Mouse (Mus musculus) liver, postnatal 0 days (tissue): ENCODE results near the gene Mfsd4b1. TPM values are rescaled to one million over a fixed set of nuclear protein-coding genes. Genes with fewer than 3 reads are reported as not detected.

Source experiments
- ATAC-seq: fragments of 200-750 bp; cut with Nextera tagmentation; 2 replicates; pipeline ENCODE4 v1.8.0; 2017; ENCODE audit warnings: mild to moderate bottlenecking, moderate library complexity
- DNase-seq: peaks from one replicate; pipeline ENCODE4 v3.0.0-alpha.2; 2016
- H3K27ac ChIP-seq: fragments of 300-500 bp; sonication (generic); 2 replicates; pipeline ENCODE4 v1.5.1; 2014; ENCODE audit warnings: antibody characterized with exemption, moderate library complexity, mild to moderate bottlenecking, low read depth
- H3K27me3 ChIP-seq: fragments of 300-500 bp; sonication (generic); 2 replicates; pipeline ENCODE4 v1.6.1; 2014; ENCODE audit warnings: low read length, control low read depth, mixed read lengths; ENCODE audit not compliant: insufficient read depth
- H3K36me3 ChIP-seq: fragments of 300-500 bp; sonication (generic); replicated peaks from 2 replicates; pipeline ENCODE4 v1.6.1; 2014; ENCODE audit warnings: mild to moderate bottlenecking, control low read depth, low read length, moderate library complexity, mixed read lengths; ENCODE audit not compliant: insufficient read depth
- H3K4me1 ChIP-seq: fragments of 300-500 bp; sonication (generic); 2 replicates; pipeline ENCODE4 v1.6.1; 2014; ENCODE audit warnings: antibody characterized with exemption, mild to moderate bottlenecking, control low read depth; ENCODE audit not compliant: insufficient read depth
- H3K4me2 ChIP-seq: fragments of 300-500 bp; sonication (generic); 2 replicates; pipeline ENCODE4 v1.6.1; 2014; ENCODE audit warnings: low read depth, mild to moderate bottlenecking, low read length, moderate library complexity, mixed read lengths
- H3K4me3 ChIP-seq: fragments of 300-500 bp; sonication (generic); 2 replicates; pipeline ENCODE4 v1.5.1; 2014; ENCODE audit warnings: low read depth, low read length
- H3K9ac ChIP-seq: fragments of 300-500 bp; sonication (generic); replicated peaks from 2 replicates; pipeline ENCODE4 v1.6.1; 2014; ENCODE audit warnings: mild to moderate bottlenecking, moderate library complexity
- H3K9me3 ChIP-seq: fragments of 300-500 bp; sonication (generic); 2 replicates; pipeline ENCODE4 v1.6.1; 2016; ENCODE audit warnings: mild to moderate bottlenecking, control low read depth, low read length, mixed read lengths
- CTCF ChIP-seq: sonication (generic); IDR thresholded peaks from 2 replicates; pipeline ENCODE4 v1.5.1; 2016; ENCODE audit warnings: antibody characterized with exemption, low read depth
- EP300 ChIP-seq: IDR thresholded peaks from 2 replicates; pipeline ENCODE4 v1.6.1; 2016; ENCODE audit warnings: antibody characterized with exemption, low read depth, mild to moderate bottlenecking
- WGBS: fragments of 180-500 bp; shearing (Covaris S2); extraction: QIAGEN DNeasy Blood & Tissue Kit; methylation state at CpG from one replicate; pipeline ENCODE4 v1.1.7; 2014; ENCODE audit not compliant: insufficient replicate concordance; 5-methylcytosine and 5-hydroxymethylcytosine counted together
- polyA plus RNA-seq: library from polyadenylated mRNA; unstranded; fragments of >200 nt; fragmentation: Nextera tagmentation; extraction: Ambion mirVana; gene quantifications from 2 replicates; pipeline ENCODE4 v1.2.1, GENCODE M21; 2015

The Mfsd4b1 gene
- polyA plus RNA-seq, 1 experiment from 2014 or later: 6.1 TPM

DNA sequence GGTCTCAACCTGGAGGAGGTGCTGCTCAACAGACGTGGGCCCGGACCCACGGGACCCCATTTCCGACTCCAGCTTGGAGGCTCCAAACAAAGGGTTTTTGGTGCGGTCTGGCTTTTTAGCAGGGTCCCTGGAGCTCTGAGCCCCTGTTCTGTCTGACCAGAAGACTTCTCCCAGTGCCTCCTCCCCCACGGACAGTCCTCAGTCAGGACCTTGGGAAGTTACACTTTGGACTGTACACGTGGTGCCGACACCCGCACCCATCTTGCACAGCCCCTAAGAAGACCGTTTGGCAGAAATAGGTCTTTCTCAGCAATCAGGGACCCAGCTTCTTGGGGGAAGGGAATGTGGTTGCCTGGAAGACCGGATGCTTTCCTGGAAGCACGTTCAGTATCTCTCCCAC lies 38.6 kb downstream of the Mfsd4b1 start, which contains the start of gene Mfsd4b5:
Gene Mfsd4b5 (minus strand): TSS at position 181 of the 400 bp plus-strand sequence.
- no peaks in the 10 kb centered on the region for H3K4me1 ChIP-seq
- no peak within 1 kb of the TSS for H3K4me2 ChIP-seq
- TF ChIP-seq EP300: no peak
- TF ChIP-seq CTCF: no peak
- H3K36me3 ChIP-seq: no peaks in the 10 kb centered on the region
- 83% methylated on average over 12 of the region's 12 CpGs for WGBS
- DNase-seq (no peak), ATAC-seq (no peak)
- H3K27ac ChIP-seq: no peak within 1 kb of the TSS
- H3K27me3 ChIP-seq: no peaks in the 10 kb centered on the region
- H3K4me3 ChIP-seq: no peak within 1 kb of the TSS
- no peaks in the 10 kb centered on the region for H3K9me3 ChIP-seq
- H3K9ac ChIP-seq: no peak within 1 kb of the TSS

DNA sequence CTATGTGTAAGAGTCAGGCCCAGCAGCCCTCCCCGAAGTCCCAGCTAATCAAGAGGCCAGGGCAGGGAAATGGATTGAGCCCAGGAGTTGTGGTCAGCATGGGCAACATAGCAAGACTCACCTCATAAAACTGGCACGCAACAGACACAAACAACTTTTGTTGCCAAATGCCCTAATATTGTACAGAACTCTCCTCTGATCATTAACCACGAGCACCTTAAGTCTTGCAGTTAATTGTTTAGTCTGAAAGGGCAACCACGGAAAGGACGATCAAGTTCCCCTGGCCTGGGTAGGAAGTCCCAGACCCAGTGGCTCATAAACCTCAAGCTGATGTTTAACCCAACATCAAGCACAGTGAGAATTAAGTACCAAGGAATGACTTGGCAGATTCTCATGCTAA lies 42.5 kb downstream of the Mfsd4b1 start:
- no peak overlapping the region for H3K4me3 ChIP-seq
- H3K27me3 ChIP-seq: no peaks in the 10 kb centered on the region
- H3K9me3 ChIP-seq: peaks cover 7% of the 10 kb centered on the region; the same call in 1 of the 2 replicates
- no peaks in the 10 kb centered on the region for H3K4me1 ChIP-seq
- 49% methylated on average over 5 of the region's 5 CpGs for WGBS
- H3K36me3 ChIP-seq: no peaks in the 10 kb centered on the region
- H3K27ac ChIP-seq: no peak overlapping the region
- no peak overlapping the region for H3K4me2 ChIP-seq
- no peak overlapping the region for H3K9ac ChIP-seq
- no peak for TF ChIP-seq EP300
- TF ChIP-seq CTCF: no peak
- DNase-seq: no peak
- ATAC-seq: no peak

DNA sequence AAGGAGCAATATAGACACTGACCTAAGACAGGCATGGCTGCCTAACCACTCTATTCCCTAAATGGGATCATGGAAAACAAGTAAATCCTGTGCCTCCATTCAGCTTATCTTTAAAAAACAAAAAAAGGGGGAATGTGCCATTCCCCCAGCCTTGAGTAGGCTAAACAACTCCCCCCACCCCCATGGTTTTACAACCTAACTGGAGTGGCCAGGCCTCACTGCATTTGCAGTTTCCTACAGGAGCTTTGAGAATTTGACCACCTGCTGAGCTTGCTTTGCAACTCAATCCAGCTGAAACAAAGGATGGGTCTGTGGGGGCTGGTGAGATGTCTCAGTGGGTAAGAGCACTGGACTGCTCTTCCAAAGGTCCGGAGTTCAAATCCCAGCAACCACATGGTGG lies 46.8 kb downstream of the Mfsd4b1 start:
- Histone ChIP-seq H3K9ac (no peak overlapping the region), H3K4me3 (no peak overlapping the region), H3K4me2 (no peak overlapping the region), H3K27me3 (no peaks in the 10 kb centered on the region), H3K4me1 (no peaks in the 10 kb centered on the region), H3K9me3 (peaks cover 7% of the 10 kb centered on the region; the same call in 1 of the 2 replicates), H3K27ac (no peak overlapping the region), H3K36me3 (no peaks in the 10 kb centered on the region)
- DNase-seq: no peak
- TF ChIP-seq CTCF (no peak), EP300 (no peak)
- 82% methylated on average over 1 of the region's 1 CpGs for WGBS
- no peak for ATAC-seq

DNA sequence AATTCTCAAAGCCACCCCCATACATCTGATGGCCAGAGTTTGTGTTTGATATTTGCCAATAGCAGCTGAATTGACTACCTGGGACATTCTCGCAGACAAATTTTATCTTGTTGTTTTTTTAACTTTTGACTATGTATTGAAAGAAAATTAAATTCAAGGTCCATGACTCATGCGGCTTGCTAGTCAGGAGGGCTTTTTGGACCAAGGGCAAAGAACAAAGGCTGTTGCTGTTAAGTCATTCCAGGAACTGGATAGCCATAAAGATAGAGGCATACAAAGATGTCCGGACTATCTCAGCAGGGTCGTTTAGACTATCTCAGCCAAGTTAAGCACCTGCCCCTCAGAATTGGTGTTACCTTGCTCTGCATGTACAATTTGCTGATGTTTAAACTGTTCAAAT lies 47.7 kb downstream of the Mfsd4b1 start:
- Histone ChIP-seq H3K9me3 (peaks cover 7% of the 10 kb centered on the region; the same call in 1 of the 2 replicates), H3K4me1 (no peaks in the 10 kb centered on the region), H3K27ac (no peak overlapping the region), H3K4me3 (no peak overlapping the region), H3K36me3 (no peaks in the 10 kb centered on the region), H3K4me2 (no peak overlapping the region), H3K27me3 (no peaks in the 10 kb centered on the region), H3K9ac (no peak overlapping the region)
- 83% methylated on average over 4 of the region's 4 CpGs for WGBS
- DNase-seq (no peak), ATAC-seq (no peak)
- TF ChIP-seq EP300: no peak
- no peak for TF ChIP-seq CTCF

DNA sequence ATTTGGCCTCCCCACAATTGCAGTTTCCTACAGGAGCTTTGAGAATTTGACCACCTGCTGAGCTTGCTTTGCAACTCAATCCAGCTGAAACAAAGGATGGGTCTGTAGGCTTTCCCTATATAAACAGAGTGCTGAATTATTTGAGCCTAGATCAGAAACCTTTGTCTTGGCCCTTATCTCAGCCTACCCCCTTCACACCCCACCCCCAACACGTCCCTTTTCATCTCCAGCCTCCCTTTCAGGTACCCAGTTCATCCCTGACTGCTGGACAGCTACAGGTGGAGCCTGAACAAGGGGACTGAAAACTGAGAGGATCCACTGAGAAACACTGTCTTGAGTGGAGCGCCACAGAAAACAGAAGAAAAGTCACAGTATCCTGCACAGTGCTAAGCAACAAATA lies 49.3 kb downstream of the Mfsd4b1 start:
- H3K4me2 ChIP-seq: no peak overlapping the region
- no peak for DNase-seq
- ATAC-seq: no peak
- no peaks in the 10 kb centered on the region for H3K4me1 ChIP-seq
- no peak overlapping the region for H3K9ac ChIP-seq
- 60% methylated on average over 2 of the region's 2 CpGs for WGBS
- no peaks in the 10 kb centered on the region for H3K36me3 ChIP-seq
- H3K4me3 ChIP-seq: no peak overlapping the region
- no peak overlapping the region for H3K27ac ChIP-seq
- no peaks in the 10 kb centered on the region for H3K27me3 ChIP-seq
- TF ChIP-seq EP300 (no peak), CTCF (no peak)
- peaks cover 7% of the 10 kb centered on the region; the same call in 1 of the 2 replicates for H3K9me3 ChIP-seq

DNA sequence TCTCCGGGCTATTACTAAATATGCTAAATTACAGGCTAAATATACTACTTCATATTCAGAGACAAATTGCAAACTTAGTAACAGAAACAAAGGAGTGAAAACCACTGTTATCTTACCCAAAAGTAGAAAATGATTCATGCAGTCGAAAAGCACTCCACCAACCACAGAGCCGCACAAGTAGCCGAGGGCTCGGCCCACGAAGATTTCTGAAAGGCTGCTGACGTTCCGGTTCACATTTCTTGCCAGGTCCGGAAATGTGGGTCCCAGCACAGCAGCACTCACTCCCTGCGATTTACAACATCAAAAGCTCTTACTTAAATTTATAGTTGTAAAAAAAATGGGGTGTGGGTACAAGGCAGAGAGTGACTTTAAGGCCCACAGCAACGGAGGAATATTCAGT lies 50.1 kb downstream of the Mfsd4b1 start:
- H3K27me3 ChIP-seq: no peaks in the 10 kb centered on the region
- H3K27ac ChIP-seq: no peak overlapping the region
- no peak overlapping the region for H3K4me2 ChIP-seq
- DNase-seq (no peak), ATAC-seq (no peak)
- no peak overlapping the region for H3K4me3 ChIP-seq
- H3K36me3 ChIP-seq: no peaks in the 10 kb centered on the region
- no peaks in the 10 kb centered on the region for H3K4me1 ChIP-seq
- peaks cover 7% of the 10 kb centered on the region; the same call in 1 of the 2 replicates for H3K9me3 ChIP-seq
- no peak overlapping the region for H3K9ac ChIP-seq
- no peak for TF ChIP-seq EP300
- TF ChIP-seq CTCF: no peak
- WGBS: 66% methylated on average over 11 of the region's 11 CpGs

DNA sequence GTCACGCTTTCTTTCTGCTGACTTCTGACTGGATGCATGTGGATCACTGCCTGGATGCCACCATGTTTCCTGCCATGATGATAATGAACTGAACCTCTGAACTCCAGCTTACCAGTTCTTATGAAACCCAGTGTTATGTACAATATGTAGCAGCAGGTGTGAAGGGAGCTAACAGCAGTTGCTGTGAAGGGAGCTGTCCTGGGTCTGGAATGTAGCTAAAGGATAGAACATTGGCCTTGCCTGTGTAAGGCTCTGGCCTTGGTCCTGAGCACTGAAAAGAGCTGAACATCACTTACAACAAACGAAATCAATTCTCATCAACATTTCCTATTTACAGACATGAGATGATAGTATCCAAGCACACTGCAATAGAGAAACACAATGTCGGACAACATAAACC lies 57.6 kb downstream of the Mfsd4b1 start:
- WGBS: 76% methylated on average over 3 of the region's 3 CpGs
- no peak overlapping the region for H3K9ac ChIP-seq
- H3K27me3 ChIP-seq: no peaks in the 10 kb centered on the region
- ATAC-seq (no peak), DNase-seq (no peak)
- H3K4me1 ChIP-seq: no peaks in the 10 kb centered on the region
- H3K36me3 ChIP-seq: no peaks in the 10 kb centered on the region
- H3K27ac ChIP-seq: no peak overlapping the region
- TF ChIP-seq EP300 (no peak), CTCF (no peak)
- peaks cover 2% of the 10 kb centered on the region; the same call in 1 of the 2 replicates for H3K9me3 ChIP-seq
- no peak overlapping the region for H3K4me3 ChIP-seq
- no peak overlapping the region for H3K4me2 ChIP-seq
